Mouse (Mus musculus): Measurements from ENCODE around the gene Fsip1. TPM values are rescaled to one million over a fixed set of nuclear protein-coding genes. Genes with fewer than 3 reads are reported as not detected.

The Fsip1 gene
- polyA plus RNA-seq, 1 experiment from 2014 or later: 1.2 TPM

DNA sequence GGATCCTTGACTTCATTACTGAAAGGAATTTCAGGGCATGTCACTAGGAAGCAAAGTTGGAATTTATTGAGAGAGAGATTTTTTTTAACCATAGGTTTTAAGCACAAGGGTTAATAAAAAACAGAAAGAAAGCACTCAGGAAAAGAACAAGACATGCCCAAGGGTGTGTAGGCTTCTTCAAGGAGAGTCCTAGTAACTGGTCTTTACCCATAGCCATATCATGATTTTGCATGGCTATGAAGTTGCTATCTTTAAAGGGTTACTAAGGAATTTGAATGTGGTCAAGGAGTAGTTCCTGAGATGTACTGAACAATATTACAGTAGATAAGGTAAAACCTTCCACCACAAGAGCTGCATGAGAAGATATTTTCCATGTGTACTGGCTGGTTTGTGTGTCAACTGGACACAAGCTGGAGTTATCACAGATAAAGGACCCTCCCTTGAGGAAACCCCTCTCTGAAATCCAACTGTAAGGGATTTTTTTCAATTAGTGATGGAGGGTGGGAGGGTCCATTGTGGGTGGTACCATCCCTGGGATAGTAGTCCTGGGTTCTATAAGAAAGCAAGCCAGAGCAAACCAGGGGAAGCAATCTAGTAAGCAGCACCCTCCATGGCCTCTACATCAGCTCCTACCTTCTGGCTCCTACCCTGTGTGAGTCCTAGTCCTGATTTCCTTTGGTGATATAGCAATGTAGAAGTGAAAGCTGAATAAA lies 76.7 kb downstream of the Fsip1 start:
- DNase-seq (ENCODE audit: low spot score): no peak

DNA sequence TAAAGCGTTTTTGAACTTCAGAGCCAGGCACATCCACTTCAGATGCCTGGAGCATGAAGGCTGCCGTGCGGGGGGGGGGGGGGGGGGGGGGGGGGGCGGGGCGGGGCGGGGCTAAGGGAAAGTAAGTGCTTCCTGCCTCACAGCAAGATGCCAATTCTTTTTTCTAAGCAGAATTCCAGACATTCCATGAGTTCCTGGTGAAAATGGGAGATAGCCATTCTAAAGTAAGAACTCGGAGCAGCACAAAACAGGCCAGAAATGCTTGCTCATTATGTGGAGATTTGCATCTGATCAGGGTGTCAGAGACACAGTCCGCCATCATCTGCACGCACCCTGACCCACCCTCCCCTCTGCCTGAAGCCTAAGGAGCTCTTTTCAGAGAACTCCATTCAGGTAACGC lies 77.3 kb downstream of the Fsip1 start:
- WGBS: 7% methylated on average over 8 of the region's 10 CpGs

More for the DNA sequence above, 76.7 kb downstream of the Fsip1 start:
- Histone ChIP-seq H3K4me1 (ENCODE audit: control insufficient read depth, insufficient read depth, low read length) (peaks cover 4% of the 10 kb centered on the region; the same call in 1 of the 2 replicates), H3K4me3 (ENCODE audit: low read depth, low read length) (0 out of 2 replicates have a peak overlapping the region, but pooled peaks have one; percentile 10), H3K9ac (ENCODE audit: low read length) (no peak overlapping the region), H3K36me3 (ENCODE audit: control insufficient read depth, insufficient read depth, low read length) (no peaks in the 10 kb centered on the region), H3K27ac (replicated peaks; ENCODE audit: low read depth, low read length) (0 out of 2 replicates have a peak overlapping the region, but pooled peaks have one; percentile 47), H3K27me3 (ENCODE audit: control insufficient read depth, insufficient read depth, low read length) (no peaks in the 10 kb centered on the region), H3K4me2 (ENCODE audit: low read depth, severe bottlenecking) (peak overlapping the region; percentile 37), H3K9me3 (ENCODE audit: control insufficient read depth, low read length) (no peaks in the 10 kb centered on the region; the same call in 1 of the 2 replicates)
- no peak for ATAC-seq (ENCODE audit: insufficient number of reproducible peaks, low FRiP score, low TSS enrichment, low read depth)

DNA sequence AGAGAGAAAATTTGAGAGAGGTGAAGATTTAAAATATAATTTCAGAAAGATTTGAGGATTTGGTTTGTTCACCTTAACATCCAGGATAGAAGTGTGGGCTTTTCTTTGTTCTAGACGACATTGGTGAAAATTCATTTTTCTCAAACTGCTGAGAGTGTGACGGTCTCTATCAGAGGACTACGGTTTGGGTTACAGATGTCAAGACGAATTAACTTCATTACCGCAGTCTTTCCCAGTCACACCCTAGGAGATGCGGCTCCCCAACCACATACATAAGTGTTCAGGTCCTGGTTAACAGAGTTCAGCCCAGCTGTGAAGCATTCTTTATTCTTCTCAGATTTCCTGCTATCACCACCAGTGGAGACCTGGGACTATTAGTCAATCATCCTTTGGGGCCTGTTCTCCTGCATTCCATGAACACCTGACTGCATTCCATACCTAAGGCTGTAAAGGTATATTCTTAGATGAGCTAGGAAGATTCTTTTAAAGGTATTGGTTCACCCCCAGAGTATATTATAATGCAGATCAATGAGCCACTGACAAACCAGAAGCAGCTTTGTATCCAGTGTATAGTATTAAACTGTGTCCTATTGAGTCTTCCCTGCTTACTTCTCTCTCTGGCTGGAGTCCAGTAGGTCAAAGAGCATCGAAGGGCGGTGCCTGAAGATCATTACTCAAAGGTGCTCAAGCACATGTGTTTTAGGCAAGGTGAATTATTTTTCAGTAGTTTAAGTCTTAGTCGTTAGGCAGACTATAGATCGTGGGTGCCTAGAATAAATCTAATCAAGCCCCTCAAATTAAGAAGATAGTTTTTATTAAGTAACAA lies 82.0 kb downstream of the Fsip1 start:
- no peaks in the 10 kb centered on the region for H3K27me3 ChIP-seq (ENCODE audit: control insufficient read depth, insufficient read depth, low read length)
- no peak for ATAC-seq (ENCODE audit: insufficient number of reproducible peaks, low FRiP score, low TSS enrichment, low read depth)
- no peaks in the 10 kb centered on the region for H3K36me3 ChIP-seq (ENCODE audit: control insufficient read depth, insufficient read depth, low read length)
- no peak overlapping the region for H3K4me3 ChIP-seq (ENCODE audit: low read depth, low read length)
- no peak for DNase-seq (ENCODE audit: low spot score)
- no peaks in the 10 kb centered on the region; the same call in 1 of the 2 replicates for H3K9me3 ChIP-seq (ENCODE audit: control insufficient read depth, low read length)
- no peak overlapping the region for H3K4me2 ChIP-seq (ENCODE audit: low read depth, severe bottlenecking)
- no peak overlapping the region for H3K9ac ChIP-seq (ENCODE audit: low read length)
- H3K4me1 ChIP-seq (ENCODE audit: control insufficient read depth, insufficient read depth, low read length): peaks cover 2% of the 10 kb centered on the region; the same call in 1 of the 2 replicates
- no peak overlapping the region for H3K27ac ChIP-seq (replicated peaks; ENCODE audit: low read depth, low read length)
- WGBS: 76% methylated on average over 10 of the region's 10 CpGs

More for the DNA sequence above, 77.3 kb downstream of the Fsip1 start:
- Histone ChIP-seq H3K9ac (ENCODE audit: low read length) (no peak overlapping the region), H3K27me3 (ENCODE audit: control insufficient read depth, insufficient read depth, low read length) (no peaks in the 10 kb centered on the region), H3K9me3 (ENCODE audit: control insufficient read depth, low read length) (no peaks in the 10 kb centered on the region; the same call in 1 of the 2 replicates), H3K27ac (replicated peaks; ENCODE audit: low read depth, low read length) (0 out of 2 replicates have a peak overlapping the region, but pooled peaks have one; percentile 47), H3K4me1 (ENCODE audit: control insufficient read depth, insufficient read depth, low read length) (peaks cover 4% of the 10 kb centered on the region; the same call in 1 of the 2 replicates), H3K4me2 (ENCODE audit: low read depth, severe bottlenecking) (peak overlapping the region; percentile 37), H3K4me3 (ENCODE audit: low read depth, low read length) (0 out of 2 replicates have a peak overlapping the region, but pooled peaks have one; percentile 10), H3K36me3 (ENCODE audit: control insufficient read depth, insufficient read depth, low read length) (no peaks in the 10 kb centered on the region)
- ATAC-seq (ENCODE audit: insufficient number of reproducible peaks, low FRiP score, low TSS enrichment, low read depth) (no peak), DNase-seq (ENCODE audit: low spot score) (peak; percentile 46)

DNA sequence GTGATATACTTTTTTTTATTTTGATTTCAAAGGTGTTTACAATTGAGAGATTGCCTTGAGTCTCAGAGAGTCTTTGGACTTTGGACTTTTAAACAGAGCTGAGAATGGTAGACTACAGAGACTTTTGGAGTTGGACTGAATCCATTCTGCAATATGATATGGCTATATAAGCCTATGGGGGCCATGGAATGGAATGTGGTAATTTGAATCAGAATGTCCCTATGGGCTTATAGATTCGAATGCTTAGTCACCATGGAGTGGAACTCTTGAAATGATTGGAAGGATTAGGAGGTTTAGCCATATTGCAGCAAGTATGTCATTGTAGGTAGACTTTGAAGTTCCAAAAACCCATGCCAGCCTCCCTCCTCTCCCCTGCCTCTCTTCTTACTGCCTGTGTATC lies 88.5 kb downstream of the Fsip1 start:
- no peaks in the 10 kb centered on the region for H3K9me3 ChIP-seq (ENCODE audit: control insufficient read depth, low read length)
- no peak overlapping the region for H3K9ac ChIP-seq (ENCODE audit: low read length)
- ATAC-seq (ENCODE audit: insufficient number of reproducible peaks, low FRiP score, low TSS enrichment, low read depth) (no peak), DNase-seq (ENCODE audit: low spot score) (no peak)
- H3K27me3 ChIP-seq (ENCODE audit: control insufficient read depth, insufficient read depth, low read length): no peaks in the 10 kb centered on the region
- H3K27ac ChIP-seq (replicated peaks; ENCODE audit: low read depth, low read length): no peak overlapping the region
- H3K4me2 ChIP-seq (ENCODE audit: low read depth, severe bottlenecking): no peak overlapping the region
- no peaks in the 10 kb centered on the region for H3K36me3 ChIP-seq (ENCODE audit: control insufficient read depth, insufficient read depth, low read length)
- no peak overlapping the region for H3K4me3 ChIP-seq (ENCODE audit: low read depth, low read length)
- H3K4me1 ChIP-seq (ENCODE audit: control insufficient read depth, insufficient read depth, low read length): no peaks in the 10 kb centered on the region; the same call in 1 of the 2 replicates
- WGBS: 81% methylated on average over 1 of the region's 1 CpGs

DNA sequence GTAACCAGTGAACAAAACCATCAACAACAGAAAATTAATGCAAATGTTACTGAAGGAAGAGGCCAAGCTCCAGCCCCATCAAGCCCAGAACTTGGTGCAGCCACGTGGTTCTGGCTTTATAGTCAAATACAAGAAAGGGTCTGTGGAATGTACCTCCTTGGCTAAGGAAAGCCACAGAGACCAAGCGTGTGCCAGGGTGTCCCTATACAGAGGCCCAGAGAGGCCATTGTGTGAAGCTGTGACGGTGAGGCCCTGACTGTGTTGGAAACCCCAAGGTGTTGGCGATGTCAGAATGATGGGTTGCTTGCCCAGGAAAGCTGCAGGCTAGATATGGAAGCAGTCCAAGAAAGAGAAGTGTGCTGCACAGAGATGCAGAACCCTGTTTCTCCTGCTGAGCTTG lies 89.0 kb downstream of the Fsip1 start:
- no peak overlapping the region for H3K27ac ChIP-seq (replicated peaks; ENCODE audit: low read depth, low read length)
- H3K36me3 ChIP-seq (ENCODE audit: control insufficient read depth, insufficient read depth, low read length): no peaks in the 10 kb centered on the region
- no peaks in the 10 kb centered on the region for H3K9me3 ChIP-seq (ENCODE audit: control insufficient read depth, low read length)
- DNase-seq (ENCODE audit: low spot score): no peak
- H3K4me2 ChIP-seq (ENCODE audit: low read depth, severe bottlenecking): no peak overlapping the region
- H3K4me1 ChIP-seq (ENCODE audit: control insufficient read depth, insufficient read depth, low read length): no peaks in the 10 kb centered on the region; the same call in 1 of the 2 replicates
- no peak overlapping the region for H3K4me3 ChIP-seq (ENCODE audit: low read depth, low read length)
- no peak for ATAC-seq (ENCODE audit: insufficient number of reproducible peaks, low FRiP score, low TSS enrichment, low read depth)
- no peak overlapping the region for H3K9ac ChIP-seq (ENCODE audit: low read length)
- WGBS: 84% methylated on average over 4 of the region's 4 CpGs
- no peaks in the 10 kb centered on the region for H3K27me3 ChIP-seq (ENCODE audit: control insufficient read depth, insufficient read depth, low read length)

DNA sequence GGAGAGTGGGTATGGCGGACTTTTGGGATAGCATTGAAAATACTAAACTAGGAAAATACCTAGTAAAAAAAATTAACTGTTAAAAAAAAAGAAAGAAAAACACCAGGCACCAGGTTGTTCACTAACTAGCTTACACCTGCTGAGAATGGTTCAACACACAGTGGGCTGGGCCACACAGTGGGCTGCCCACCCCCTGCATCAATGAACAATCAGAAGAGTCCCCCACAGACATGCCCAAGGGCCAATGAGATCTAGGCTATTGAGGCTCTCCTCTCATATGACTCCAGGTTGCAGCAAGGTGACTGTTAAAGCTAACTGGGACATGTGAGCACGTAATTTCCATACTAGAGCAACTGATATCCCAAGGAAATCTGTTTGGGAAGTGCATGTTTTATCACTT lies 91.1 kb downstream of the Fsip1 start:
- no peaks in the 10 kb centered on the region for H3K9me3 ChIP-seq (ENCODE audit: control insufficient read depth, low read length)
- H3K4me3 ChIP-seq (ENCODE audit: low read depth, low read length): no peak overlapping the region
- peaks cover 5% of the 10 kb centered on the region for H3K4me1 ChIP-seq (ENCODE audit: control insufficient read depth, insufficient read depth, low read length)
- H3K4me2 ChIP-seq (ENCODE audit: low read depth, severe bottlenecking): no peak overlapping the region
- ATAC-seq (ENCODE audit: insufficient number of reproducible peaks, low FRiP score, low TSS enrichment, low read depth) (no peak), DNase-seq (ENCODE audit: low spot score) (no peak)
- H3K9ac ChIP-seq (ENCODE audit: low read length): no peak overlapping the region
- H3K36me3 ChIP-seq (ENCODE audit: control insufficient read depth, insufficient read depth, low read length): no peaks in the 10 kb centered on the region
- H3K27ac ChIP-seq (replicated peaks; ENCODE audit: low read depth, low read length): no peak overlapping the region
- no peaks in the 10 kb centered on the region for H3K27me3 ChIP-seq (ENCODE audit: control insufficient read depth, insufficient read depth, low read length)
- 81% methylated on average over 2 of the region's 2 CpGs for WGBS

DNA sequence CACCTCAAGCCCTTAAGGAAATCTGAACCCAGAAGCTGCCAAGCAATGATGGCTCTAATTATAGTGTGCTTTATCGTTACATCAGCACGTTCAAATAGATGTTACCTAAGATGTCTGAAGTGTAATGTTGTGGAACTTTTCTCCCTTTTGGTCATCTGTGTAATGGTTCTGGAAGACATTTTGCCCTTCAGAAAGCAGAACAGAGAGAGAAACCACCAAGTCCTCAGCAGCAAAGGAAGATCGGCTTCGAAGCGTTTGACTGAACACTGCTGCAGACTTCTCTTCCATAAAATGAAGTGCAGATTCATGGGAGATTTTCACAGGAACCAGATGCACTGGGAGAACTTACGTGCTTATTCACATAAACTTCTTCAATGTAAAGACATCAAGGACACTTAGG lies 92.6 kb downstream of the Fsip1 start:
- H3K27me3 ChIP-seq (ENCODE audit: control insufficient read depth, insufficient read depth, low read length): no peaks in the 10 kb centered on the region
- H3K4me3 ChIP-seq (ENCODE audit: low read depth, low read length): no peak overlapping the region
- no peaks in the 10 kb centered on the region for H3K36me3 ChIP-seq (ENCODE audit: control insufficient read depth, insufficient read depth, low read length)
- WGBS: 73% methylated on average over 6 of the region's 6 CpGs
- no peaks in the 10 kb centered on the region for H3K9me3 ChIP-seq (ENCODE audit: control insufficient read depth, low read length)
- ATAC-seq (ENCODE audit: insufficient number of reproducible peaks, low FRiP score, low TSS enrichment, low read depth): no peak
- no peak for DNase-seq (ENCODE audit: low spot score)
- no peak overlapping the region for H3K27ac ChIP-seq (replicated peaks; ENCODE audit: low read depth, low read length)
- H3K4me1 ChIP-seq (ENCODE audit: control insufficient read depth, insufficient read depth, low read length): peaks cover 11% of the 10 kb centered on the region
- no peak overlapping the region for H3K4me2 ChIP-seq (ENCODE audit: low read depth, severe bottlenecking)
- no peak overlapping the region for H3K9ac ChIP-seq (ENCODE audit: low read length)

DNA sequence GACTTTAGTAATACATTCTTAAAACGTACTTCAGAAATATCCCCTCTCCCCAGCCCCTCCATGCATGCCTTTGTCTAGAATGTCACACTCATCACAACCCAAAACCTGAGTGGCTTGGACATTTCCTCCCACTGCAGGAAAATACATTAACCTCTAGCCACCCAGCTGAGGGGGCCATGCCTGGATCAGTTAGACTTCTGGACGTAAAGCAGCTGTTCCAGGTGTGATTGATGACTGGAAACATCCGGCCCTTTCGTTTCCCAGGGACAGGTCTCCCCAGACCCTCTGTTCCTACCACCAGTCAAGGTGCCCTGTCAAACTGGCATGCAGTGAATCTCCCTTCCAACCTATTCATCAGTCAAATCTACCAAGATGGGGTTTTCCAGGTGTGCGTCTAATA lies 94.3 kb downstream of the Fsip1 start:
- no peaks in the 10 kb centered on the region for H3K27me3 ChIP-seq (ENCODE audit: control insufficient read depth, insufficient read depth, low read length)
- no peaks in the 10 kb centered on the region for H3K9me3 ChIP-seq (ENCODE audit: control insufficient read depth, low read length)
- H3K4me2 ChIP-seq (ENCODE audit: low read depth, severe bottlenecking): no peak overlapping the region
- H3K4me3 ChIP-seq (ENCODE audit: low read depth, low read length): no peak overlapping the region
- H3K27ac ChIP-seq (replicated peaks; ENCODE audit: low read depth, low read length): no peak overlapping the region
- ATAC-seq (ENCODE audit: insufficient number of reproducible peaks, low FRiP score, low TSS enrichment, low read depth): peak; percentile 21; the same call in 1 of the 2 replicates
- WGBS: 25% methylated on average over 5 of the region's 5 CpGs
- no peak overlapping the region for H3K9ac ChIP-seq (ENCODE audit: low read length)
- peaks cover 13% of the 10 kb centered on the region for H3K4me1 ChIP-seq (ENCODE audit: control insufficient read depth, insufficient read depth, low read length)
- peak; percentile 56 for DNase-seq (ENCODE audit: low spot score)
- no peaks in the 10 kb centered on the region for H3K36me3 ChIP-seq (ENCODE audit: control insufficient read depth, insufficient read depth, low read length)
